Mouse (Mus musculus) ES-Bruce4 (cell line): ENCODE results near the gene Fbxw11. TPM values are rescaled to one million over a fixed set of nuclear protein-coding genes. Genes with fewer than 3 reads are reported as not detected.
"Not testable (repeated sequence)": the region's sequence is repeated elsewhere in the genome, so short reads cannot be mapped to it uniquely, and the experiment has no call there.

ENCODE experiments used
- H3K27ac ChIP-seq: 2 replicates; pipeline ENCODE4 v1.5.1; 2012; ENCODE audit warnings: low read length, inconsistent platforms; ENCODE audit not compliant: insufficient read depth
- H3K27me3 ChIP-seq: 2 replicates; pipeline ENCODE4 v1.6.1; 2012; ENCODE audit warnings: mild to moderate bottlenecking, low read length, inconsistent platforms; ENCODE audit not compliant: control insufficient read depth, poor library complexity, insufficient read depth, severe bottlenecking
- H3K36me3 ChIP-seq: 2 replicates; pipeline ENCODE4 v1.6.1; 2012; ENCODE audit warnings: inconsistent platforms, mild to moderate bottlenecking, low read length, moderate library complexity; ENCODE audit not compliant: control insufficient read depth, poor library complexity, insufficient read depth, severe bottlenecking
- H3K4me1 ChIP-seq: one replicate; pipeline ENCODE4 v1.8.1; 2011; ENCODE audit warnings: low read length; ENCODE audit not compliant: control insufficient read depth, insufficient read depth
- H3K4me3 ChIP-seq: 2 replicates; pipeline ENCODE4 v1.5.1; 2011; ENCODE audit warnings: low read depth, mild to moderate bottlenecking, low read length
- H3K9ac ChIP-seq: 2 replicates; pipeline ENCODE4 v1.6.1; 2012; ENCODE audit warnings: low read depth, mild to moderate bottlenecking, inconsistent platforms; ENCODE audit not compliant: poor library complexity, severe bottlenecking
- H3K9me3 ChIP-seq: replicated peaks from 2 replicates; pipeline ENCODE4 v1.6.1; 2012; ENCODE audit warnings: mild to moderate bottlenecking, low read length, inconsistent platforms; ENCODE audit not compliant: control insufficient read depth, poor library complexity, insufficient read depth, severe bottlenecking
- CTCF ChIP-seq: IDR thresholded peaks from one replicate; pipeline ENCODE4 v1.8.1; 2011; ENCODE audit warnings: low read depth, low read length
- EP300 ChIP-seq: IDR thresholded peaks from 2 replicates; pipeline ENCODE4 v1.6.1; 2011; ENCODE audit warnings: low read depth, low read length; ENCODE audit not compliant: insufficient read depth
- POLR2A ChIP-seq: IDR thresholded peaks from one replicate; pipeline ENCODE4 v1.8.1; 2011; ENCODE audit warnings: low read length; ENCODE audit not compliant: insufficient read depth
- polyA plus RNA-seq: library from polyadenylated mRNA; stranded (reverse); fragments of >200 nt; gene quantifications from 2 replicates; pipeline ENCODE4 v1.2.4, GENCODE M21; 2011; ENCODE audit warnings: low read depth; ENCODE audit not compliant: missing spikeins, insufficient read depth, insufficient read length

Gene Fbxw11
- polyA plus RNA-seq, 1 experiment, result 59.6 TPM

DNA sequence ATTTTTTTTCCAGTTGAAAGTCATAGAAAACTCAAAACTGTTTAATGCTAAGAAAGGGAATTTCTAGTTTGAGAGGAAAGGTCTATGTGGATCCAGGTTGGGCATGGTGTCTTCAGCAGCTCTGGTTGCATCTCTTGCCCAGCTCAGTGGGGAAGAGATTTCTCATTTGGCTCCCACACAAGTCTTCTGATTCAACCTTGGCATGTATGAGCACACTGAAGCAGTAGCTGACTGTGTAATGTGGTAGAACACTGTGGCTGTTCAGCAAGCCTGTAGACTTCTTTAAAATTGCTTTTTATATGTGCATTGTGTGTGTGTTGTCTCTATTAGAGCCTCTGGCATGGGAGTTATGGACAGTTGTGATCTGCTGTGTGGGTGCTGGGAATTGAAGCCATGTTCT, 24.5 kb downstream of the Fbxw11 start:
- peaks cover 2% of the 10 kb centered on the region; the same call in 1 of the 2 replicates for H3K36me3 ChIP-seq
- H3K27ac ChIP-seq, result no peak overlapping the region
- no peak overlapping the region for H3K4me3 ChIP-seq
- no peaks in the 10 kb centered on the region for H3K9me3 ChIP-seq
- H3K9ac ChIP-seq, result no peak overlapping the region
- H3K4me1 ChIP-seq, result peaks cover 6% of the 10 kb centered on the region
- no peaks in the 10 kb centered on the region for H3K27me3 ChIP-seq
- TF ChIP-seq POLR2A (no peak), EP300 (no peak), CTCF (no peak)

DNA sequence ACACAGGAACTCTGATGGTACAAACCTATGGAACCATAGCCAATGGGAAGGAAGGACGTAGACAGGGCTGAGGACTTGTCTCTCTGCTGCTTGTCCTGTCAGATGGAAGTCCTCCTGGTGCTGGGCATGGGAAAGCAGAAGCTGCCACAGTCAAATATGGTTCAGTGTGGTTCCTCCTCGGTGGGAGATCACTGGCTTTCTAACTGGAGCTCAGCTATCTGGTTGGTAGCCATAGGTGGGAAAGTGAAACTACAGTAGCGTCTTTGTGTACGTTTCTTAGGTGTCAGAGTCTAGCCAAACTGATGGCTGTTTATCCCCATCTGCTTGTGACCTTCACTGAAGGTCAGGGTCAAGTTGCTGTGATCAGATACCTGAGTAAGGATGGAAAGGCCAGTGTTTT, 29.0 kb downstream of the Fbxw11 start:
- peaks cover 2% of the 10 kb centered on the region; the same call in 1 of the 2 replicates for H3K36me3 ChIP-seq
- TF ChIP-seq CTCF (no peak), EP300 (no peak), POLR2A (no peak)
- H3K4me3 ChIP-seq, result no peak overlapping the region
- no peak overlapping the region for H3K27ac ChIP-seq
- H3K4me1 ChIP-seq, result peaks cover 4% of the 10 kb centered on the region
- H3K9ac ChIP-seq, result no peak overlapping the region
- no peaks in the 10 kb centered on the region for H3K9me3 ChIP-seq
- H3K27me3 ChIP-seq, result no peaks in the 10 kb centered on the region

- peaks cover 3% of the 10 kb centered on the region for H3K4me1 ChIP-seq
- H3K27me3 ChIP-seq, result no peaks in the 10 kb centered on the region
- no peaks in the 10 kb centered on the region for H3K36me3 ChIP-seq
- H3K9me3 ChIP-seq, result no peaks in the 10 kb centered on the region
- no peak overlapping the region for H3K4me3 ChIP-seq
- no peak overlapping the region for H3K27ac ChIP-seq
- TF ChIP-seq EP300 (no peak), POLR2A (no peak), CTCF (no peak)
- H3K9ac ChIP-seq, result no peak overlapping the region
Observed at GRCm38 (mm10) chr11:32676777-32677176, 34.3 kb downstream of the Fbxw11 start.

DNA sequence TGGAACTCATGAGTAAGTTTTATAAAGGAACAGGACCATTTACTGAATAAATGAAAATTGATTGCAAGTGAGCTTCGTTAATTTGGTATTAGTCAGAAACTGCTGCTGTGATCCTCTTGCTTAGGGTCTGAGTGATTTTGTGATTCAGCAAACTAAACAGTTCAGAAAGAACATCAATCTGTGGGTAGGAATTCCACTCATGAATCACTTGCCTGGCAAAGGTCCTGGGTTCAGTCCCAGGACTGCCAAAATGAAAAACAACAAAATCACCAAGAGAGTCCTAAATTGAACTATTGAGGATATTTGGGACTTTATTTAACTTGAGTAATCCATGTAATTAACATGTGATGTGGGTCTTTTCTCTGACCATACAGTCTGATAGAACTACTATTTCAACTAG, 35.3 kb downstream of the Fbxw11 start:
- Histone ChIP-seq H3K27me3 (no peaks in the 10 kb centered on the region), H3K4me1 (peaks cover 3% of the 10 kb centered on the region), H3K36me3 (no peaks in the 10 kb centered on the region), H3K9ac (no peak overlapping the region), H3K27ac (no peak overlapping the region), H3K9me3 (no peaks in the 10 kb centered on the region), H3K4me3 (no peak overlapping the region)
- TF ChIP-seq CTCF (no peak), POLR2A (no peak), EP300 (no peak)

GRCm38 (mm10) chr11:32679091-32679490, 36.6 kb downstream of the Fbxw11 start:
- not testable (repeated sequence) for H3K4me3 ChIP-seq, H3K9me3 ChIP-seq, H3K9ac ChIP-seq, H3K27me3 ChIP-seq, H3K4me1 ChIP-seq, H3K36me3 ChIP-seq
- H3K27ac ChIP-seq, result 0 out of 2 replicates have a peak overlapping the region, but pooled peaks have one; percentile 3

DNA sequence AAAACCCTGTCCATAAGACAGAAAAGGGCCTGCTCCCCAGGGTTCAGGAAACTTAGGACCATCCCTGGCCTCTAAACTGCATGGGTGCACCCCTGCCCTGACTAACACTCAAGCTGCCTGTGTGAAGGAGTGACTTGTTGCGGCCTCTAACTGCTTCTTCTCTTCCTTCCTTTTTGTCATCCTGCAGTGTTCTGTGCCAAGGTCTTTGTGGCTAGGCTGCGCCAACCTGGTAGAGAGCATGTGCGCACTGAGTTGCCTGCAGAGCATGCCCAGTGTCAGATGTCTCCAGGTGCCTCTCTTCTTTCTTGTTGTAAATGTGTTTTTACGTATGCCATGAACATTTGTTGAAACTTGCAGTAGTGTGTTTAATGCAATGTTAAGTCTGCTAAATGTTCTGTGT, 37.5 kb downstream of the Fbxw11 start:
- Histone ChIP-seq H3K4me1 (peaks cover 3% of the 10 kb centered on the region), H3K9me3 (no peaks in the 10 kb centered on the region), H3K36me3 (no peaks in the 10 kb centered on the region), H3K27ac (0 out of 2 replicates have a peak overlapping the region, but pooled peaks have one; percentile 3), H3K27me3 (no peaks in the 10 kb centered on the region), H3K4me3 (no peak overlapping the region), H3K9ac (no peak overlapping the region)
- no peak for TF ChIP-seq EP300
- TF ChIP-seq CTCF, result no peak
- TF ChIP-seq POLR2A, result no peak
